Mouse (Mus musculus) layer of hippocampus, adult 11-12 months (tissue): ENCODE measurements around the gene BC049715.

Experiments used
- DNase-seq: peaks from one replicate; pipeline ENCODE4 v3.0.0; 2022; ENCODE audit warnings: low spot score

Gene BC049715

GRCm38 (mm10) chr6:136808631-136809046, 18.8 kb upstream of the BC049715 start:
- peak; percentile 55 for DNase-seq

- no peak for DNase-seq
Measured at GRCm38 (mm10) chr6:136809077-136809476, 18.3 kb upstream of the BC049715 start.

- no peak for DNase-seq
Measured at GRCm38 (mm10) chr6:136809673-136810072, 17.8 kb upstream of the BC049715 start.

- no peak for DNase-seq
Measured at GRCm38 (mm10) chr6:136811196-136811595, 16.2 kb upstream of the BC049715 start.

- no peak for DNase-seq
Measured at GRCm38 (mm10) chr6:136813117-136813516, 14.3 kb upstream of the BC049715 start.

GRCm38 (mm10) chr6:136815381-136815780, 12.0 kb upstream of the BC049715 start:
- no peak for DNase-seq

- DNase-seq, result no peak
Measured at GRCm38 (mm10) chr6:136816826-136817225, 10.6 kb upstream of the BC049715 start.

- DNase-seq, result peak; percentile 89
Measured at GRCm38 (mm10) chr6:136817549-136817948, 9.9 kb upstream of the BC049715 start.

GRCm38 (mm10) chr6:136820381-136820780, 7.0 kb upstream of the BC049715 start:
- DNase-seq, result no peak

GRCm38 (mm10) chr6:136821086-136821485, 6.3 kb upstream of the BC049715 start:
- no peak for DNase-seq

GRCm38 (mm10) chr6:136824987-136825386, 2.4 kb upstream of the BC049715 start:
- no peak for DNase-seq

GRCm38 (mm10) chr6:136827116-136827515, 310 bp upstream of the BC049715 start:
- no peak for DNase-seq

- peak; percentile 97 for DNase-seq
Measured at GRCm38 (mm10) chr6:136827881-136828561, 595 bp downstream of the BC049715 start, which contains the start of gene Wbp11. Gene Wbp11 (minus strand): TSS chr6:136828233.

- no peak for DNase-seq
Measured at GRCm38 (mm10) chr6:136828681-136829080, 1.3 kb downstream of the BC049715 start.

GRCm38 (mm10) chr6:136831712-136832111, 4.3 kb downstream of the BC049715 start:
- DNase-seq, result no peak

- no peak for DNase-seq
Measured at GRCm38 (mm10) chr6:136835352-136835751, 7.9 kb downstream of the BC049715 start, which contains the start of gene Smco3. Gene Smco3 (minus strand): TSS chr6:136835452.

GRCm38 (mm10) chr6:136837323-136837722, 9.9 kb downstream of the BC049715 start:
- no peak for DNase-seq

- DNase-seq, result no peak
Measured at GRCm38 (mm10) chr6:136844903-136845302, 17.5 kb downstream of the BC049715 start.

- no peak for DNase-seq
Measured at GRCm38 (mm10) chr6:136845706-136846480, 18.5 kb downstream of the BC049715 start.

GRCm38 (mm10) chr6:136847267-136847666, 19.8 kb downstream of the BC049715 start:
- no peak for DNase-seq

GRCm38 (mm10) chr6:136847790-136848189, 20.4 kb downstream of the BC049715 start:
- DNase-seq, result peak; percentile 71

- DNase-seq, result no peak
Measured at GRCm38 (mm10) chr6:136848399-136848798, 21.0 kb downstream of the BC049715 start.

GRCm38 (mm10) chr6:136848971-136849370, 21.5 kb downstream of the BC049715 start:
- DNase-seq, result no peak
